Mouse (Mus musculus): ENCODE results near the gene Kcnq1.

GRCm38 (mm10) chr7:143401429-143402016 lies 295.4 kb downstream of the Kcnq1 start:
- TF ChIP-seq CTCF (IDR thresholded peaks at IDR 0.05; ENCODE audit: low read depth), result no peak
- no peak for TF ChIP-seq EP300 (optimal IDR thresholded peaks at IDR 0.05)
